Mouse (Mus musculus) CH12.LX (cell line): ENCODE measurements around the gene Clpb. TPM values are rescaled to one million over a fixed set of nuclear protein-coding genes. Genes with fewer than 3 reads are reported as not detected.

Source experiments
- DNase-seq: peaks from one replicate; pipeline ENCODE4 v3.0.0-alpha.2; 2013; ENCODE audit errors: extremely low read depth
- H3K27ac ChIP-seq: 2 replicates; pipeline ENCODE4 v1.5.1; 2012; ENCODE audit warnings: low read depth, mild to moderate bottlenecking, control low read depth, moderate library complexity; ENCODE audit not compliant: insufficient read depth
- H3K27me3 ChIP-seq: replicated peaks from 2 replicates; pipeline ENCODE3; 2012; ENCODE audit warnings: inconsistent platforms
- H3K36me3 ChIP-seq, 2 experiments: replicated peaks in 1 of 2; 2 replicates each; pipeline versions ENCODE3 to v1.6.1; 2012; ENCODE audit warnings: inconsistent platforms in 1 of 2, low read length in 1 of 2, mild to moderate bottlenecking in 1 of 2, mixed read lengths in 1 of 2, moderate library complexity in 1 of 2; ENCODE audit not compliant: control insufficient read depth in 1 of 2, insufficient read depth in 1 of 2
- H3K4me1 ChIP-seq, 2 experiments: 2 replicates each; pipeline ENCODE4 v1.6.1; 2012; ENCODE audit warnings: inconsistent platforms in 1 of 2, moderate library complexity in 1 of 2; ENCODE audit not compliant: insufficient read depth in 2 of 2, control insufficient read depth in 1 of 2
- H3K4me2 ChIP-seq: 2 replicates; pipeline ENCODE4 v1.6.1; 2012; ENCODE audit warnings: low read depth, mild to moderate bottlenecking, control low read depth; ENCODE audit not compliant: poor library complexity, insufficient read depth, severe bottlenecking
- H3K4me3 ChIP-seq, 3 experiments: fragments of 150-350 bp in 1 of 3; sonication (generic) in 1 of 3; replicated peaks in 1 of 3; 2 replicates each; pipeline versions ENCODE3 to v1.5.1; 2011 to 2012; ENCODE audit warnings: low read depth in 2 of 3, low read length in 2 of 3, mild to moderate bottlenecking in 2 of 3, moderate library complexity in 2 of 3, control low read depth in 1 of 3, improper control_type of control experiment in 1 of 3, inconsistent platforms in 1 of 3, mixed read lengths in 1 of 3; ENCODE audit not compliant: poor library complexity in 1 of 3
- H3K79me2 ChIP-seq: replicated peaks from 2 replicates; pipeline ENCODE4 v1.6.1; 2012; ENCODE audit warnings: mild to moderate bottlenecking, moderate library complexity; ENCODE audit not compliant: control insufficient read depth, poor library complexity, insufficient read depth, severe bottlenecking; ENCODE audit errors: extremely low read depth
- H3K9ac ChIP-seq: 2 replicates; pipeline ENCODE4 v1.6.1; 2012; ENCODE audit warnings: low read depth, mild to moderate bottlenecking, control low read depth, moderate library complexity; ENCODE audit not compliant: insufficient read depth
- H3K9me3 ChIP-seq: replicated peaks from 2 replicates; pipeline ENCODE3; 2012; ENCODE audit warnings: low read length, inconsistent platforms, mixed read lengths
- CHD1 ChIP-seq: IDR thresholded peaks from 2 replicates; pipeline ENCODE4 v1.6.1; 2012; ENCODE audit warnings: low read depth, low read length, improper control_type of control experiment, inconsistent platforms
- ELF1 ChIP-seq: IDR thresholded peaks from 2 replicates; pipeline ENCODE4 v1.6.1; 2014; ENCODE audit warnings: low read depth, mild to moderate bottlenecking, inconsistent platforms, low read length, improper control_type of control experiment
- GABPA ChIP-seq: IDR thresholded peaks from 2 replicates; pipeline ENCODE4 v1.6.1; 2012; ENCODE audit warnings: low read depth, low read length, improper control_type of control experiment, inconsistent platforms; ENCODE audit not compliant: insufficient replicate concordance
- IRF4 ChIP-seq: IDR thresholded peaks from 2 replicates; pipeline ENCODE4 v1.6.1; 2014; ENCODE audit warnings: low read depth, mild to moderate bottlenecking, inconsistent platforms, low read length, improper control_type of control experiment
- KAT2A ChIP-seq: IDR thresholded peaks from 2 replicates; pipeline ENCODE4 v1.6.1; 2012; ENCODE audit warnings: low read length, improper control_type of control experiment, inconsistent platforms; ENCODE audit not compliant: insufficient replicate concordance
- MAX ChIP-seq: IDR thresholded peaks from 2 replicates; pipeline ENCODE4 v1.6.1; 2011; ENCODE audit warnings: low read length, improper control_type of control experiment
- MXI1 ChIP-seq: IDR thresholded peaks from 2 replicates; pipeline ENCODE4 v1.6.1; 2011; ENCODE audit warnings: mild to moderate bottlenecking, low read depth, low read length, improper control_type of control experiment
- MYC ChIP-seq: IDR thresholded peaks from 2 replicates; pipeline ENCODE4 v1.6.1; 2011; ENCODE audit warnings: low read depth, mild to moderate bottlenecking, improper control_type of control experiment, low read length
- POLR2A ChIP-seq: IDR thresholded peaks from 2 replicates; pipeline ENCODE4 v1.6.1; 2011; ENCODE audit warnings: low read depth, mild to moderate bottlenecking, improper control_type of control experiment, low read length
- RAD21 ChIP-seq: IDR thresholded peaks from 2 replicates; pipeline ENCODE4 v1.6.1; 2011; ENCODE audit warnings: low read depth, mild to moderate bottlenecking, low read length, improper control_type of control experiment, moderate library complexity
- SIN3A ChIP-seq: IDR thresholded peaks from 2 replicates; pipeline ENCODE4 v1.6.1; 2012; ENCODE audit warnings: low read length, improper control_type of control experiment, inconsistent platforms
- SMC3 ChIP-seq: IDR thresholded peaks from 2 replicates; pipeline ENCODE4 v1.6.1; 2011; ENCODE audit warnings: low read depth, low read length, improper control_type of control experiment
- UBTF ChIP-seq: IDR thresholded peaks from 2 replicates; pipeline ENCODE4 v1.6.1; 2012; ENCODE audit warnings: low read depth, mild to moderate bottlenecking, inconsistent platforms, low read length, improper control_type of control experiment, moderate library complexity
- USF1 ChIP-seq: IDR thresholded peaks from 2 replicates; pipeline ENCODE4 v1.6.1; 2014; ENCODE audit warnings: low read depth, mild to moderate bottlenecking, inconsistent platforms, low read length, improper control_type of control experiment
- USF2 ChIP-seq: conservative IDR thresholded peaks from 2 replicates; pipeline ENCODE4 v1.6.1; 2011; ENCODE audit warnings: low read depth, low read length, improper control_type of control experiment
- ZKSCAN1 ChIP-seq: IDR thresholded peaks from 2 replicates; pipeline ENCODE4 v1.6.1; 2012; ENCODE audit warnings: low read depth, inconsistent platforms, low read length, improper control_type of control experiment, borderline replicate concordance
- ZMIZ1 ChIP-seq: IDR thresholded peaks from 2 replicates; pipeline ENCODE4 v1.6.1; 2012; ENCODE audit warnings: low read depth, mild to moderate bottlenecking, inconsistent platforms, low read length, improper control_type of control experiment
- dilution Hi-C: fragments of 300-500 bp; cut with MboI; formaldehyde crosslinking; loops from 2 replicates; pipeline ENCODE4 v1.14.3; 2020; ENCODE audit warnings: low sequenced_read_pairs; ENCODE audit not compliant: extremely low pct_unique_long_range_greater_than_20kb, extremely low pct_ligation_motif_present
- in situ Hi-C: fragments of 300-500 bp; cut with MboI; formaldehyde crosslinking; loops from 3 replicates; pipeline ENCODE4 v1.14.3; 2019; ENCODE audit warnings: low sequenced_read_pairs, low pct_ligation_motif_present, low pct_unique_long_range_greater_than_20kb, mixed read lengths
- polyA plus RNA-seq: library from polyadenylated mRNA; unstranded; fragments of >175 nt; gene quantifications from 2 replicates; pipeline ENCODE4 v1.2.1, GENCODE M21; 2012; ENCODE audit warnings: low read depth; ENCODE audit not compliant: insufficient read length
- total RNA-seq, 2 experiments: library from RNA; depleted of rRNA; stranded (reverse); fragments of 300-350 nt in 1 of 2; fragments of >200 nt in 1 of 2; gene quantifications; 2 replicates each; pipeline ENCODE4 v1.2.3; 2012 to 2014

Clpb gene
- total and polyA plus RNA-seq, 3 experiments, result 25.5 to 68.4 (median 41.7) TPM

GRCm38 (mm10) chr7:101761899-101762780 is 98.7 kb downstream of the Clpb start:
- dilution Hi-C loops, result no loop called here
- Histone ChIP-seq H3K27me3 (no peaks in the 10 kb centered on the region), H3K9ac (no peak overlapping the region), H3K27ac (no peak overlapping the region), H3K4me3 (no peak overlapping the region), H3K4me2 (no peak overlapping the region), H3K9me3 (no peaks in the 10 kb centered on the region), H3K36me3 (peaks cover 14 to 75% of the 10 kb centered on the region in 2 experiments), H3K4me1 (peaks cover 0 to 16% of the 10 kb centered on the region in 2 experiments; a peak in 2 of 4 replicates), H3K79me2 (no peaks in the 10 kb centered on the region)
- in situ Hi-C loops, result no loop called here
- no peak for DNase-seq
- no peak for TF ChIP-seq UBTF
- no peak for TF ChIP-seq GABPA
- TF ChIP-seq MAX, result no peak
- TF ChIP-seq KAT2A, result no peak
- no peak for TF ChIP-seq ZMIZ1
- no peak for TF ChIP-seq SIN3A
- TF ChIP-seq CHD1, result no peak
- TF ChIP-seq MYC, result no peak
- no peak for TF ChIP-seq POLR2A
- TF ChIP-seq USF1, result no peak
- no peak for TF ChIP-seq ZKSCAN1
- no peak for TF ChIP-seq IRF4
- TF ChIP-seq MXI1, result no peak

DNA sequence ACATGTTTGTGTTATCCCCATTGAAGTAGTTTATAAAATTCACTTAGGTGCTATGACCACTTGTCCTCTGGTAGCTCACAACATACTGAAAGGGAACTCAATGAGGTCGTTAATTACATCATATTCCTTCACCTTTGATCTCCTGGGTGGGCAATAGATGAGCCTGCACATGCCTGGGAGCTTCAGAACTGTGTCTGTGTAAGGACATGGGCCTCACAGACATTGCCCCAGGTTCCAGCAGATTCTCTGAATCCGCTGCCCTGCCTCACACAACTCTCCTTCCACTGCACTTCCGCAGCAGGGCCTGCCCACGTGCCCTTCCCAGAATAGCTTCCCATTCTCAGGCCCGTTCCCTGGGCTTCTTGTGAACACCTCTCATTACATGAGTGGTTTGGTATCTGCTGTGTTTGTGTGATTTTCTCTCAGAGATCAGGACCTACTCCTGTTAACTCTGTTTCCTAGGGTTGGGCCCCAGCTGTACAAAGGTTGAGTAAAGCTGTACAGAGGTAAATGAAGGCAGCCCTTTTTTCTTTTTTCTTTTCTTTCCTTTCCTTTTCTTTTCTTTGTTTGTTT is 104.0 kb downstream of the Clpb start:
- in situ Hi-C loops, result no loop called here
- TF ChIP-seq RAD21 (no peak), ELF1 (no peak), USF2 (no peak), SMC3 (no peak), CHD1 (no peak)

More for the DNA sequence above, 104.0 kb downstream of the Clpb start:
- no peak overlapping the region for H3K4me3 ChIP-seq
- H3K4me1 ChIP-seq, result peaks cover 0 to 13% of the 10 kb centered on the region in 2 experiments; a peak in 2 of 4 replicates
- H3K4me2 ChIP-seq, result no peak overlapping the region
- H3K79me2 ChIP-seq, result no peaks in the 10 kb centered on the region
- no peaks in the 10 kb centered on the region for H3K27me3 ChIP-seq
- H3K36me3 ChIP-seq, result peaks cover 25 to 84% of the 10 kb centered on the region in 2 experiments
- H3K27ac ChIP-seq, result no peak overlapping the region
- H3K9me3 ChIP-seq, result no peaks in the 10 kb centered on the region
- H3K9ac ChIP-seq, result no peak overlapping the region
- dilution Hi-C loops, result no loop called here
- no peak for DNase-seq
